Mouse (Mus musculus): Measurements from ENCODE around the gene Sept8.

The Sept8 gene

DNA sequence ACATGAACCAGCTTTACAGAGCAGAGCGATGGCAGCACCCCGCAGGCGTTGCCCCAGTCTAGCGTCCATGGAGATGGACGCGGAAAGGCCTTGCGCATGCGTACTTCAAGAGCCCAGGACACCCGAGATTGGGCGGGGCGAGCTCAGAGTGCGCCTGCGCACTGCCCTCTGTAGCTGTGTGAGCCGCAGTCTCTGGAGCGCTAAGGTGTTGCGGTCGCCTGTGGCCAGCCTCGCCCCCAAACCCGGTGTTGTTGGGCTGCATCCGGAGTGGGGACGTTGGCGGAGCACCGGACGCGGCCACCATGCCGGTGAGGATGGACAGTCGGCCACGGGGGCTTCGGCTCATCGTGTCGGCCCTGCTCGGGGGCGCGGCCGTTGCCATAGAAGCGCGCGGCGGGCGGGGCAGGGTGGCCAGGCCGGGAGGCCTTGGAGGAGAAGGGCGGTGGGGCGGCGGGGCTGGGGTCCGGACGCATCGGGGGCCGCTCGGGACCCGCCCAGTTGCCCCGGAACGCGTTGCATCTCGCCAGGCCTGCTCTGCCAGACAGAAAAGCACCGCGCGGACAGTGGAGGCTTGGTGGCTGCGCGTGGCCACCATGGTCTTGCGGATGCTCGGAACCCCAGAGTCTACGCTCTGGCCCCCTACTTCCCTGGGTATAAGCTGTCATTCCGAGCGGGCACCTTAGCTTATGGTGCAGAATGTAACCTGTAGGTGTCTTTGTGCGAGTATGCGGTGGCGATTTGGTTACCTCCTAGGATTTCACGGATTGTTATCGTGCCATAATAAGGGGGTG, 48.4 kb downstream of the Sept8 start, which contains the start of gene Kif3a:
TSS of gene Kif3a (plus strand) at position 156 of the 791 bp plus-strand sequence.
- DNase-seq (ENCODE audit: low read depth, low spot score) = peak; percentile 97

DNA sequence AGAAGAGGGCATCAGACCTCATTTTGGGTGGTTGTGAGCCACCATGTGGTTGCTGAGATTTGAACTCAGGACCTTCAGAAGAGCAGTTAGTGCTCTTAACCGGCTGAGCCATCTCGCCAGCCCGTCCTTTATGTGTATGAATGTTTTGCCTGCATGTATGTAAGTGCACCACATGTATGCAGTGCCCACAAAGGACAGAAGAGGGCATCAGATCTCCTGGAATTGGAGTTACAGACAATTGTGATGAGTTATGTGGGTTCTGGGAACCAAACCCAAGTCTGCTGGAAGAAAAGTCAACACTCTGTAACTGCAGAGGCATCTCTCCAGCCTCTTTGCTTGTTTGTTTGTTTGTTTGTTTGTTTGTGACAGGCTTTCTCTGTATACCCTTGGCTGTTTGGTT, 61.5 kb downstream of the Sept8 start:
- peak; percentile 26 for DNase-seq (ENCODE audit: low read depth, low spot score)

DNA sequence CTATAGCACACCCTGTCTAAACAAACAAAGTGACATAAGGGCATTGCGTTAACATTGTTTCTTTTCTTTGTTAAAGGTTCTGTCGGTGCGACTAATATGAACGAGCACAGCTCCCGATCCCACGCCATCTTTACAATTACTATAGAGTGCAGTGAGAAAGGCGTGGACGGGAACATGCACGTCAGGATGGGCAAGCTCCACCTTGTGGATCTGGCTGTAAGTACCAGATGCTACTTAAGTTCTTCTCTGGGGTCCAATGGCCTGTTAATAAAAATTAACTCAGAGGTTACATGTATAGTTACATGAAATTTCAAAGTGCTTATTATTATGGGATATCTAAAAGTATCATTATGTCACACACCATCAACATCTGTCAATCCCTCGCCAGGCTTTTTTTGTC, 64.1 kb downstream of the Sept8 start:
- no peak for DNase-seq (ENCODE audit: low read depth, low spot score)

DNA sequence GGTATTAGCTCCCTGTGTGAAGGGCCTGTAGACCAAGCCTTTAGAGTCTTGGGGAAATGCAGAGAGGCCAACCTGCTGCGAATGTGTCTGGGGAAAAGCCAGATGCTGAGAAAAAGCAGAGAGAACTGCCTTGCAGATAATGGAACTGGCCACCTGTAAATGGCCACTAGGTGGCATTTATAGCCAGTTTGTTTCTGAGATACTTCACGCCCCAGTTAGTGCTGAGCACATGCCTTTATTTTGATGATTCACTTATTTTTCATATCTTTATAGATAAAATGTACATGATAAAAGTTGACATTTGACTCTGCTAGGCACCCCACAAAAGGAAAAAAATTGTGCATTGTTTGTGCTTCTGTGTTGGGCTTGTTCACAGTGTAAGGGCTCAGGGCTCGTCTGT, 65.8 kb downstream of the Sept8 start:
- DNase-seq (ENCODE audit: low read depth, low spot score) = peak; percentile 59

DNA sequence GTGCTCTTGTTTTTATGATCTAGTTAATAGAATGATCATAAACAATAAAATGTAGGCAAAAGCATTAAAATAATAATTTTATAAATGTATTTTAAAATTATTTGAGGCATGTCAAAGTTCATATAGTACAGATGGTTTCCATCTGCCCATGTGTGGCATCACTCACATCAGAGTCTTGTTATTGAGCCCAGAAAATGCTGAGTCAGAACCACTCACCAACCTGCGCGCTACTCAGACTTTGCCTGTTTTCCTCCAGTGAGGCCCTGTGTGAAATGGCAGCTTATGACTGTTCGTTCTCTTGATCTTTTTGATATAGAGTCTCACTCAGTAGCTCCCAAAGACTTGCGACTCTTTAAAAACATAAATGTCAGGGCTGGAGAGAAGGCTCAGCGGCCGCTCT, 66.5 kb downstream of the Sept8 start:
- no peak for DNase-seq (ENCODE audit: low read depth, low spot score)

DNA sequence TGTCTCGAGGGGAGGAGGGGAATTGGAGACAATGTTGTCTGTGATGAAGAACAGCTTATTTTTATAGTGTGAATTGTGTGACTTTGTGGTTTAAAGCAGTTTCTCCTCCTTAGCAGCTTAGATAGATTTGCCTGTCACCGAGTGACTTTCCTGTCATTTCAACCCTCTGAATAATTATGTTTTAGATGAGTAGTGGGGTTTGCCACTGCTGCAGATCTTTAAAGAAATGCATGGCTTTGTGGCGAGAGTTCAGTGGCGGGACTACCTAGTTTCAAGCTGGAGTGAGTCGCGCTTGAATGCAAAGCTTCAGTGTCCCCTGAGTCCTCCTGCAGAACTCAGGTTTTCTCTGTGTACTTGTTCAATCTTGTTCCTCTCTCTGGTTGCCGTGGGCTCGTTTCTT, 69.2 kb downstream of the Sept8 start:
- DNase-seq (ENCODE audit: low read depth, low spot score) = no peak

DNA sequence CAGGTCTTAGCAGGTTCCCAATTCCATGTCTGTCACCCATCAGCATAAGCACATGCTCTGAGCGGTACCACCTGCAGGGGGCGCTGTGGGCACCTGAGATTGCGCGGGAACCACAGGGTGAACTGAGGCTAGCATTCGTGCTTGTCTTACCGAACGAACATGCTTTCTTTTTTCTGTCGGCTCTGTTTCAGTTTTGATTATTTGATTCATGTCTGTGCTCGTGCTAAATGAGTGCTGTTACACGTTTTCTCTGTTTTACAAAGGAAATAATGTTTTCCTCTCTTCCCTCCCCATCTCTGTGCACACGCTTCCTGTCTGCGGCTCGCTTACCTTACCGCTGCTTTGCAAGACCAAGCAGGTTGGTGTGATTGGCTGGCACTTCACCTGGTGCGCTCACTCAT, 71.3 kb downstream of the Sept8 start:
- DNase-seq (ENCODE audit: low read depth, low spot score) = peak; percentile 83

- no peak for DNase-seq (ENCODE audit: low read depth, low spot score)
These were observed 72.1 kb downstream of the Sept8 start for GRCm38 (mm10) chr11:53591116-53591515.

Data from ZHBTc4 (cell line).